Mouse (Mus musculus) intestine, postnatal 0 days (tissue): ENCODE measurements around the gene Eml6. TPM values are rescaled to one million over a fixed set of nuclear protein-coding genes. Genes with fewer than 3 reads are reported as not detected.

Experiments used
- ATAC-seq: fragments of 200-750 bp; cut with Nextera tagmentation; 2 replicates; pipeline ENCODE4 v1.8.0; 2017; ENCODE audit warnings: mild to moderate bottlenecking, moderate TSS enrichment, moderate library complexity
- H3K27ac ChIP-seq: fragments of 300-500 bp; sonication (generic); 2 replicates; pipeline ENCODE4 v1.5.1; 2014; ENCODE audit warnings: mild to moderate bottlenecking, low read depth, low read length, moderate library complexity
- H3K27me3 ChIP-seq: fragments of 300-500 bp; sonication (generic); replicated peaks from 2 replicates; pipeline ENCODE4 v1.6.1; 2014; ENCODE audit warnings: low read length, mixed read lengths; ENCODE audit not compliant: control insufficient read depth, insufficient read depth
- H3K36me3 ChIP-seq: fragments of 300-500 bp; sonication (generic); 2 replicates; pipeline ENCODE4 v1.6.1; 2014; ENCODE audit warnings: mild to moderate bottlenecking, moderate library complexity; ENCODE audit not compliant: control insufficient read depth, insufficient read depth
- H3K4me1 ChIP-seq: fragments of 300-500 bp; sonication (generic); replicated peaks from 2 replicates; pipeline ENCODE4 v1.6.1; 2014; ENCODE audit warnings: antibody characterized with exemption, low read length, mixed read lengths; ENCODE audit not compliant: control insufficient read depth, insufficient read depth
- H3K4me2 ChIP-seq: fragments of 300-500 bp; sonication (generic); replicated peaks from 2 replicates; pipeline ENCODE4 v1.6.1; 2014; ENCODE audit warnings: low read depth, mild to moderate bottlenecking, moderate library complexity
- H3K4me3 ChIP-seq: fragments of 300-500 bp; sonication (generic); 2 replicates; pipeline ENCODE4 v1.5.1; 2014; ENCODE audit warnings: low read depth, low read length
- H3K9ac ChIP-seq: fragments of 300-500 bp; sonication (generic); 2 replicates; pipeline ENCODE4 v1.6.1; 2014; ENCODE audit warnings: mild to moderate bottlenecking, low read depth, low read length
- H3K9me3 ChIP-seq: fragments of 300-500 bp; sonication (generic); 2 replicates; pipeline ENCODE4 v1.6.1; 2016; ENCODE audit warnings: mixed run types; ENCODE audit not compliant: control insufficient read depth
- CTCF ChIP-seq: sonication (generic); IDR thresholded peaks from 2 replicates; pipeline ENCODE4 v1.5.1; 2016; ENCODE audit warnings: low read depth, mild to moderate bottlenecking, control low read depth, antibody characterized with exemption, moderate library complexity
- WGBS: fragments of 180-500 bp; shearing (Covaris S2); extraction: QIAGEN DNeasy Blood & Tissue Kit; methylation state at CpG from one replicate; pipeline ENCODE4 v1.1.7; 2014; 5-methylcytosine and 5-hydroxymethylcytosine counted together
- polyA plus RNA-seq: library from polyadenylated mRNA; unstranded; fragments of >200 nt; fragmentation: Nextera tagmentation; extraction: Ambion mirVana; gene quantifications from 2 replicates; pipeline ENCODE4 v1.2.1, GENCODE M21; 2015

Gene Eml6
- polyA plus RNA-seq, 1 experiment from 2014 or later, result 0.46 TPM

DNA sequence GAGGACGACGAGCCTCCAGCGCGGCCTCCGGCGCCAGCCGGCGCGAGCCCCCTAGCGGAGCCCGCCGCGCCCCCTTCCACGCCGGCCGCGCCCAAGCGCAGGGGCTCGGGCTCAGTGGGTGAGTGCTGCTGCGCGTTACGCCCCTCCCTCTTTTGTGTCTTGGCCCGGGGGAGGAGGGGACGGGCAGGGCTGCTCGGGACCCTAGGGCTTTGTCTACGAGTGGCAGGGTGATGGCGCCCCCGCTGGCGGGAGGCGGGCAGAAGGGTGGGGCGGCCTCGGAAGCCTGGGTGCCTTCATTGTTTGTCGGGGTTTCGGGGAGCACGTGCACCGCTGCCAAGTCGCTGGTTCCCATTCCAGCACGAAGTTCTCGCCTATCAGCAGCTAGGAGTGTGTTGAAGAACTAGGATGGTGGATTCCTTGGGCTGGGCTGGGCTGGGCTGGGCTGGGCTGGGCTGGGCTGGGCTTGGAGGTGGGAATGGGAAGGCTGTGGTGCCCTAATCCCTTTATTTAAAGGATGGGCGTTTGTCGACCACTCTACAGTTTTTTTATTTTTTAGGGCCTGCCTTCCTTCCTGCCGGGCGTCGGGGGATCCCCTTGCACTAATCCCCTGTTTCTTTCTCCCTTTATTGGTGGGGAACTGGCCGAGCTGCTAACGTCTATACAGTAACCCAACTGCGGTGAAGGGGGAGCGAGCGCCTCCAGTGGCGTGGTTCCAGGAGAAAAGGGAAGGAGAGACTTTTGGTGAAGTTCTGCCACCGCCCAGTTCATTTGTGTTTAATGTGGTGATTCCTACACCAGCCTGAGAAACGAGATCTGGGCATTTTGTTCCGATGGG is 332.0 kb downstream of the Eml6 start:
- Histone ChIP-seq H3K4me2 (peak overlapping the region; percentile 65), H3K9ac (peak overlapping the region; percentile 91), H3K9me3 (no peaks in the 10 kb centered on the region), H3K27ac (peak overlapping the region; percentile 93), H3K4me3 (peak overlapping the region; percentile 96), H3K36me3 (no peaks in the 10 kb centered on the region), H3K27me3 (no peaks in the 10 kb centered on the region), H3K4me1 (no peaks in the 10 kb centered on the region; the same call in 1 of the 2 replicates)
- WGBS, result under 1% methylated on average over 46 of the region's 53 CpGs
- TF ChIP-seq CTCF, result peak; percentile 86
- peak; percentile 64 for ATAC-seq

Other genes starting within 250 kb of the Eml6 start
- 0.09 and 0.12 TPM in 2 replicates for gene 4931440F15Rik, start 200.4 kb downstream of the Eml6 start, polyA plus RNA-seq
- 73.5 and 84.7 TPM in 2 replicates for gene Sptbn1, start 242.1 kb upstream of the Eml6 start, polyA plus RNA-seq